8 mouse cellular contexts compared by ENCODE assay signal in genomic region chrX:166660715-166661042, GRCm38 (mm10).
DNase-seq lines count a peak whose midpoint lies in the region; ATAC-seq and TF ChIP-seq lines count a peak whose summit lies in the region.

No protein-coding gene starts in this region.

- no peak overlapping the region; the same call in 1 of the 2 replicates for H3K4me3 ChIP-seq in layer of hippocampus, adult 2 months
- H3K4me3 ChIP-seq in ES-E14 (ENCODE audit: insufficient read depth in 1 of 2, low read depth in 1 of 2, low read length in 2 of 2, poor library complexity in 1 of 2, severe bottlenecking in 1 of 2), result no peak overlapping the region
- peak overlapping the region; percentile 41; the same call in 1 of the 2 replicates for H3K4me3 ChIP-seq in embryonic facial prominence, embryonic 10.5 days
- H3K4me3 ChIP-seq in midbrain, postnatal 0 days (ENCODE audit: low read depth, low read length), result no peak overlapping the region

- no peak overlapping the region for H3K9ac ChIP-seq in ES-E14 (ENCODE audit: insufficient read depth, low read depth, low read length, poor library complexity, severe bottlenecking)
- no peak overlapping the region for H3K9ac ChIP-seq in midbrain, postnatal 0 days (replicated peaks; ENCODE audit: low read length, poor library complexity, severe bottlenecking)

- 0 out of 4 replicates have a peak, but pooled peaks cover 0 to 3% of the 10 kb centered on the region in 2 experiments for H3K4me1 ChIP-seq in ES-E14 (ENCODE audit: control insufficient read depth in 2 of 2, insufficient read depth in 2 of 2, low read length in 2 of 2, poor library complexity in 1 of 2)
- H3K4me1 ChIP-seq in embryonic facial prominence, embryonic 10.5 days, result 0 out of 2 replicates have a peak, but pooled peaks cover 2% of the 10 kb centered on the region
- no peaks in the 10 kb centered on the region for H3K4me1 ChIP-seq in midbrain, postnatal 0 days (ENCODE audit: insufficient read depth, low read length)

- DNase-seq in layer of hippocampus, adult 2 months (ENCODE audit: low spot score in 2 of 2), result peak in 1 of 2 experiments; percentile 67
- no peak for DNase-seq in layer of hippocampus, adult 9-11 months
- peak; percentile 65 for DNase-seq in ES-E14 (ENCODE audit: low read depth, low spot score)
- DNase-seq in embryonic facial prominence, embryonic 10.5 days (ENCODE audit: low spot score), result peak; percentile 75
- peak; percentile 60 to 68 for DNase-seq in layer of hippocampus, postnatal 10 days (ENCODE audit: low spot score in 2 of 2)
- no peak for DNase-seq in midbrain, postnatal 0 days (ENCODE audit: low spot score)
- no peak for DNase-seq in left cerebral cortex, postnatal 14 days (ENCODE audit: low spot score in 2 of 2)
- DNase-seq in kidney, postnatal 36 days, result no peak

- no peak overlapping the region for H3K4me2 ChIP-seq in midbrain, postnatal 0 days (ENCODE audit: low read depth, low read length, poor library complexity, severe bottlenecking)

- no peaks in the 10 kb centered on the region for H3K36me3 ChIP-seq in ES-E14 (ENCODE audit: control insufficient read depth, insufficient read depth, low read length, poor library complexity, severe bottlenecking)
- no peaks in the 10 kb centered on the region for H3K36me3 ChIP-seq in embryonic facial prominence, embryonic 10.5 days (replicated peaks)
- H3K36me3 ChIP-seq in midbrain, postnatal 0 days (ENCODE audit: insufficient read depth, low read length), result no peaks in the 10 kb centered on the region

- WGBS in embryonic facial prominence, embryonic 10.5 days, result 30% methylated on average over 6 of the region's 6 CpGs
- 26% methylated on average over 6 of the region's 6 CpGs for WGBS in midbrain, postnatal 0 days

- in situ Hi-C loops in ES-E14 (cut with MboI; ENCODE audit: low sequenced_read_pairs in 2 of 2, unreplicated experiment in 2 of 2), result loop anchor here (10.0 to 25.0 kb wide), 3 partner anchors 498 to 577 kb away; partner anchors contain the start of gene Gemin8 (in 1 of the 2)

- H3K9me3 ChIP-seq in ES-E14 (ENCODE audit: control insufficient read depth, insufficient read depth, low read depth, low read length), result no peaks in the 10 kb centered on the region
- no peaks in the 10 kb centered on the region for H3K9me3 ChIP-seq in embryonic facial prominence, embryonic 10.5 days
- no peaks in the 10 kb centered on the region for H3K9me3 ChIP-seq in midbrain, postnatal 0 days (ENCODE audit: low read length)

- intact Hi-C loops in left cerebral cortex, postnatal 14 days (cut with DNase I), result loop anchor here (1.0 to 10.0 kb wide), 3 partner anchors 144 to 573 kb away; partner anchors contain the start of gene Tmsb4x

- H3K27ac ChIP-seq in layer of hippocampus, adult 2 months, result peak overlapping the region; percentile 93
- H3K27ac ChIP-seq in ES-E14 (ENCODE audit: insufficient read depth, low read depth, low read length, poor library complexity, severe bottlenecking), result no peak overlapping the region
- H3K27ac ChIP-seq in embryonic facial prominence, embryonic 10.5 days (replicated peaks), result no peak overlapping the region
- H3K27ac ChIP-seq in midbrain, postnatal 0 days (ENCODE audit: low read depth, low read length), result peak overlapping the region; percentile 79; the same call in 1 of the 2 replicates

- TF ChIP-seq CTCF in layer of hippocampus, adult 2 months (conservative IDR thresholded peaks at IDR 0.05), result peak; percentile 83
- TF ChIP-seq CTCF in midbrain, postnatal 0 days (IDR thresholded peaks at IDR 0.05), result peak; percentile 84

- peak; percentile 47; the same call in 1 of the 2 replicates for ATAC-seq in midbrain, postnatal 0 days (ENCODE audit: low FRiP score)

- peaks cover 96% of the 10 kb centered on the region for H3K27me3 ChIP-seq in embryonic facial prominence, embryonic 10.5 days (replicated peaks; ENCODE audit: low read depth, poor library complexity, severe bottlenecking)
- no peaks in the 10 kb centered on the region; the same call in 1 of the 2 replicates for H3K27me3 ChIP-seq in midbrain, postnatal 0 days (ENCODE audit: insufficient read depth, low read length)

TF ChIP-seq in ES-E14, 5 proteins besides CTCF, POLR2A, EP300 and RAD21:
- TF ChIP-seq HCFC1 (IDR thresholded peaks at IDR 0.05; ENCODE audit: borderline replicate concordance, insufficient read depth, low read length) (no peak), ZC3H11A (IDR thresholded peaks at IDR 0.05; ENCODE audit: borderline replicate concordance, low read depth, low read length) (no peak; the same call in 1 of the 2 replicates), CHD2 (IDR thresholded peaks at IDR 0.05; ENCODE audit: low read depth, low read length) (no peak), MAFK (IDR thresholded peaks at IDR 0.05; ENCODE audit: insufficient read depth, low read depth, low read length) (no peak), ZNF384 (IDR thresholded peaks at IDR 0.05; ENCODE audit: low read depth, low read length) (no peak)

Comparison
In these comparisons a context has a peak if more than half of its experiments do, and no peak if none do; other contexts are left out.
1. DNase-seq: peak in ES-E14 (single experiment), embryonic facial prominence, embryonic 10.5 days (single experiment) and layer of hippocampus, postnatal 10 days (2 of 2); none in layer of hippocampus, adult 9-11 months (single experiment), midbrain, postnatal 0 days (single experiment), left cerebral cortex, postnatal 14 days (0 of 2) and kidney, postnatal 36 days (0 of 2).
2. H3K27ac ChIP-seq: peak in layer of hippocampus, adult 2 months (single experiment) and midbrain, postnatal 0 days (single experiment); none in ES-E14 (single experiment) and embryonic facial prominence, embryonic 10.5 days (single experiment).